Mouse (Mus musculus): Measurements from ENCODE around the gene Nebl. TPM values are rescaled to one million over a fixed set of nuclear protein-coding genes. Genes with fewer than 3 reads are reported as not detected.

Nebl gene
- polyA plus RNA-seq, 1 experiment from 2014 or later, result 0.22 TPM

- H3K9ac ChIP-seq (ENCODE audit: low read depth, low read length), result no peak overlapping the region
- H3K4me2 ChIP-seq (ENCODE audit: low read depth, low read length), result no peak overlapping the region
- no peak overlapping the region for H3K27ac ChIP-seq (ENCODE audit: low read length)
- no peaks in the 10 kb centered on the region for H3K9me3 ChIP-seq (replicated peaks; ENCODE audit: control insufficient read depth, low read length)
- H3K4me3 ChIP-seq (ENCODE audit: low read depth, low read length), result no peak overlapping the region
- 62% methylated on average over 7 of the region's 7 CpGs for WGBS (ENCODE audit: insufficient replicate concordance)
- H3K36me3 ChIP-seq (ENCODE audit: control insufficient read depth, insufficient read depth), result no peaks in the 10 kb centered on the region
- H3K4me1 ChIP-seq (ENCODE audit: control insufficient read depth, low read depth, low read length), result no peaks in the 10 kb centered on the region
- H3K27me3 ChIP-seq (ENCODE audit: control insufficient read depth, insufficient read depth, low read depth, low read length), result no peaks in the 10 kb centered on the region
- ATAC-seq (ENCODE audit: low read depth), result no peak
These were observed 340.6 kb downstream of the Nebl start for GRCm38 (mm10) chr2:17390513-17391200.

GRCm38 (mm10) chr2:17389886-17390285 is 341.4 kb downstream of the Nebl start:
- Histone ChIP-seq H3K27ac (ENCODE audit: low read length) (no peak overlapping the region), H3K4me2 (ENCODE audit: low read depth, low read length) (no peak overlapping the region), H3K27me3 (ENCODE audit: control insufficient read depth, insufficient read depth, low read depth, low read length) (no peaks in the 10 kb centered on the region), H3K4me1 (ENCODE audit: control insufficient read depth, low read depth, low read length) (no peaks in the 10 kb centered on the region), H3K4me3 (ENCODE audit: low read depth, low read length) (no peak overlapping the region), H3K36me3 (ENCODE audit: control insufficient read depth, insufficient read depth) (no peaks in the 10 kb centered on the region), H3K9me3 (replicated peaks; ENCODE audit: control insufficient read depth, low read length) (no peaks in the 10 kb centered on the region), H3K9ac (ENCODE audit: low read depth, low read length) (no peak overlapping the region)
- 77% methylated on average over 2 of the region's 2 CpGs for WGBS (ENCODE audit: insufficient replicate concordance)
- no peak for ATAC-seq (ENCODE audit: low read depth)

GRCm38 (mm10) chr2:17389379-17389778 is 341.9 kb downstream of the Nebl start:
- no peak for ATAC-seq (ENCODE audit: low read depth)
- Histone ChIP-seq H3K4me1 (ENCODE audit: control insufficient read depth, low read depth, low read length) (no peaks in the 10 kb centered on the region), H3K4me2 (ENCODE audit: low read depth, low read length) (no peak overlapping the region), H3K27ac (ENCODE audit: low read length) (no peak overlapping the region), H3K36me3 (ENCODE audit: control insufficient read depth, insufficient read depth) (no peaks in the 10 kb centered on the region), H3K9me3 (replicated peaks; ENCODE audit: control insufficient read depth, low read length) (no peaks in the 10 kb centered on the region), H3K27me3 (ENCODE audit: control insufficient read depth, insufficient read depth, low read depth, low read length) (no peaks in the 10 kb centered on the region), H3K9ac (ENCODE audit: low read depth, low read length) (no peak overlapping the region), H3K4me3 (ENCODE audit: low read depth, low read length) (no peak overlapping the region)
- 65% methylated on average over 4 of the region's 4 CpGs for WGBS (ENCODE audit: insufficient replicate concordance)

GRCm38 (mm10) chr2:17382227-17382626 is 349.0 kb downstream of the Nebl start:
- Histone ChIP-seq H3K4me2 (ENCODE audit: low read depth, low read length) (no peak overlapping the region), H3K4me3 (ENCODE audit: low read depth, low read length) (no peak overlapping the region), H3K9me3 (replicated peaks; ENCODE audit: control insufficient read depth, low read length) (no peaks in the 10 kb centered on the region), H3K27me3 (ENCODE audit: control insufficient read depth, insufficient read depth, low read depth, low read length) (no peaks in the 10 kb centered on the region), H3K27ac (ENCODE audit: low read length) (no peak overlapping the region), H3K9ac (ENCODE audit: low read depth, low read length) (no peak overlapping the region), H3K4me1 (ENCODE audit: control insufficient read depth, low read depth, low read length) (no peaks in the 10 kb centered on the region), H3K36me3 (ENCODE audit: control insufficient read depth, insufficient read depth) (no peaks in the 10 kb centered on the region)
- no peak for ATAC-seq (ENCODE audit: low read depth)
- WGBS (ENCODE audit: insufficient replicate concordance), result 81% methylated on average over 1 of the region's 1 CpGs

GRCm38 (mm10) chr2:17375916-17376315 is 355.3 kb downstream of the Nebl start:
- no peak for ATAC-seq (ENCODE audit: low read depth)

GRCm38 (mm10) chr2:17365671-17366070 is 365.6 kb downstream of the Nebl start:
- peak overlapping the region; percentile 53 for H3K27ac ChIP-seq (ENCODE audit: low read length)
- no peaks in the 10 kb centered on the region for H3K27me3 ChIP-seq (ENCODE audit: control insufficient read depth, insufficient read depth, low read depth, low read length)
- H3K4me3 ChIP-seq (ENCODE audit: low read depth, low read length), result no peak overlapping the region
- no peaks in the 10 kb centered on the region for H3K36me3 ChIP-seq (ENCODE audit: control insufficient read depth, insufficient read depth)
- no peak overlapping the region for H3K4me2 ChIP-seq (ENCODE audit: low read depth, low read length)
- 11% methylated on average over 5 of the region's 5 CpGs for WGBS (ENCODE audit: insufficient replicate concordance)
- H3K9ac ChIP-seq (ENCODE audit: low read depth, low read length), result no peak overlapping the region
- H3K9me3 ChIP-seq (replicated peaks; ENCODE audit: control insufficient read depth, low read length), result no peaks in the 10 kb centered on the region
- ATAC-seq (ENCODE audit: low read depth), result peak; percentile 84
- H3K4me1 ChIP-seq (ENCODE audit: control insufficient read depth, low read depth, low read length), result peaks cover 4% of the 10 kb centered on the region

More at GRCm38 (mm10) chr2:17375916-17376315, 355.3 kb downstream of the Nebl start:
- Histone ChIP-seq H3K9ac (ENCODE audit: low read depth, low read length) (no peak overlapping the region), H3K4me2 (ENCODE audit: low read depth, low read length) (no peak overlapping the region), H3K9me3 (replicated peaks; ENCODE audit: control insufficient read depth, low read length) (no peaks in the 10 kb centered on the region), H3K27me3 (ENCODE audit: control insufficient read depth, insufficient read depth, low read depth, low read length) (no peaks in the 10 kb centered on the region), H3K4me3 (ENCODE audit: low read depth, low read length) (no peak overlapping the region), H3K27ac (ENCODE audit: low read length) (no peak overlapping the region), H3K36me3 (ENCODE audit: control insufficient read depth, insufficient read depth) (no peaks in the 10 kb centered on the region), H3K4me1 (ENCODE audit: control insufficient read depth, low read depth, low read length) (no peaks in the 10 kb centered on the region)
- WGBS (ENCODE audit: insufficient replicate concordance), result 63% methylated on average over 2 of the region's 2 CpGs

GRCm38 (mm10) chr2:17364971-17365548 is 366.2 kb downstream of the Nebl start:
- no peak overlapping the region for H3K9ac ChIP-seq (ENCODE audit: low read depth, low read length)
- no peak overlapping the region for H3K4me3 ChIP-seq (ENCODE audit: low read depth, low read length)
- peak overlapping the region; percentile 72 for H3K27ac ChIP-seq (ENCODE audit: low read length)
- H3K4me2 ChIP-seq (ENCODE audit: low read depth, low read length), result no peak overlapping the region
- no peaks in the 10 kb centered on the region for H3K9me3 ChIP-seq (replicated peaks; ENCODE audit: control insufficient read depth, low read length)
- 30% methylated on average over 6 of the region's 6 CpGs for WGBS (ENCODE audit: insufficient replicate concordance)
- H3K4me1 ChIP-seq (ENCODE audit: control insufficient read depth, low read depth, low read length), result peaks cover 4% of the 10 kb centered on the region
- ATAC-seq (ENCODE audit: low read depth), result no peak
- no peaks in the 10 kb centered on the region for H3K27me3 ChIP-seq (ENCODE audit: control insufficient read depth, insufficient read depth, low read depth, low read length)
- H3K36me3 ChIP-seq (ENCODE audit: control insufficient read depth, insufficient read depth), result no peaks in the 10 kb centered on the region

GRCm38 (mm10) chr2:17363337-17364216 is 367.7 kb downstream of the Nebl start:
- Histone ChIP-seq H3K27ac (ENCODE audit: low read length) (no peak overlapping the region), H3K9me3 (replicated peaks; ENCODE audit: control insufficient read depth, low read length) (no peaks in the 10 kb centered on the region), H3K4me1 (ENCODE audit: control insufficient read depth, low read depth, low read length) (peaks cover 4% of the 10 kb centered on the region), H3K27me3 (ENCODE audit: control insufficient read depth, insufficient read depth, low read depth, low read length) (no peaks in the 10 kb centered on the region), H3K4me3 (ENCODE audit: low read depth, low read length) (no peak overlapping the region), H3K9ac (ENCODE audit: low read depth, low read length) (no peak overlapping the region), H3K4me2 (ENCODE audit: low read depth, low read length) (no peak overlapping the region), H3K36me3 (ENCODE audit: control insufficient read depth, insufficient read depth) (no peaks in the 10 kb centered on the region)
- 37% methylated on average over 12 of the region's 12 CpGs for WGBS (ENCODE audit: insufficient replicate concordance)
- no peak for ATAC-seq (ENCODE audit: low read depth)

- Histone ChIP-seq H3K4me2 (ENCODE audit: low read depth, low read length) (no peak overlapping the region), H3K36me3 (ENCODE audit: control insufficient read depth, insufficient read depth) (no peaks in the 10 kb centered on the region), H3K9ac (ENCODE audit: low read depth, low read length) (no peak overlapping the region), H3K4me3 (ENCODE audit: low read depth, low read length) (no peak overlapping the region), H3K4me1 (ENCODE audit: control insufficient read depth, low read depth, low read length) (peaks cover 4% of the 10 kb centered on the region), H3K27me3 (ENCODE audit: control insufficient read depth, insufficient read depth, low read depth, low read length) (no peaks in the 10 kb centered on the region), H3K27ac (ENCODE audit: low read length) (no peak overlapping the region), H3K9me3 (replicated peaks; ENCODE audit: control insufficient read depth, low read length) (no peaks in the 10 kb centered on the region)
- ATAC-seq (ENCODE audit: low read depth), result no peak
- WGBS (ENCODE audit: insufficient replicate concordance), result 43% methylated on average over 1 of the region's 1 CpGs
These were observed 369.1 kb downstream of the Nebl start for GRCm38 (mm10) chr2:17362181-17362580.

Measured in liver, embryonic 16.5 days (tissue).